Mouse (Mus musculus) neural tube, embryonic 10.5 days (tissue): ENCODE data around the gene Ooep.

Experiments
- DNase-seq: peaks from one replicate; pipeline ENCODE4 v3.0.0-alpha.2; 2017; ENCODE audit warnings: low spot score; ENCODE audit errors: extremely low spot score

The Ooep gene

DNA sequence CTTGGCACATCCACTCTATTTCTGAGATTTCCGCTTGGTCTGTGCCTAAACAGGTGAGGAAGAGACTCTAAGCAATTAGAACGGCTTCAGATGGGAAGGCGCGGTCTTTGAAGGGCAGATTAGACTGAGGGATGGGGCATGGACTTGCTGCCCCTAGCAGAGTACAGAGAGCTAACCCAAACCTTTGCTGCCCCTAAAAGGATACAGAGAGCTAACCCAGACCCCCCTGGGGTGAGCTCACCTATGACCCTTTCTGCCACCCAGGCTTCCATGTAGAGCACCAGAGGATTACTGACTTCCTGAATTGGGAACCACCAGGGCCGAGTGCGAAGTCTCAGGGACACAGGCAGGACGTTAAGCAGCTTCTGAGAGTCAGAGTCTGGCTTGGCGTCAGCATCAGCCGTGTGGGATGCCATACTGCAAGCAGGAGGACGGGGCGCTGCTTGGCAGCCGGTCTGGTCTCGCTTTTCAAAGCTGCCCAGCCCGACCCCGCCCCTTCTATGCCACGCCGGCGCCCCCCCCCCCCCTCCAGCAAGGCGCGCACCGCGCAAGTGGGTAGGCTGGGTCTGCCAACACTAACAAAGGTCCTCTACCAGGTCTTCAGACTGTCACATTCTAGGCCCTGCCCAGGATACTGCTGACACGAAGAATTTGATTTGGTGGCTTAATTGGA, at the start of gene Ooep:
TSS of gene Ooep (minus strand) at position 613 of the 673 bp plus-strand sequence.
- DNase-seq, result peak; percentile 49

DNA sequence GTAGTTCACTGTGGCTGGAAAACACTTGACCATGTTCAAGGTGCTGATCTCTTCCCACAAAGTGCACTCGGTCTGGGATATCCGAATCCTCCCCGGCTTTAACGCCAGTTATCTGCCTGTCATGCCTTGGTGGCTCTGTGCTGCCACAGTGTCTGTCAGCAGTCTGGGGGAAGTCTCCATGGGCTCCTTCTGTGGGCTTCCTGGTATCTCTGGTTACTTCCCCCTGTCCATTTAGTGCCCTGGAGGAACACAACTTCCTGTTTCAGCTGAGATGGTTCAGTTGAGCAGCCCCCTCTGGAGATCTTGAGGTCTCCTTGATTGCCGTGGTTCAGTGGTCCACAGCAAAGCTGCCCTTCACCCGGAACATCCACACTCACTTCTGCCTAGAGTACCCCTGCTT, 49.7 kb upstream of the Ooep start:
- no peak for DNase-seq

DNA sequence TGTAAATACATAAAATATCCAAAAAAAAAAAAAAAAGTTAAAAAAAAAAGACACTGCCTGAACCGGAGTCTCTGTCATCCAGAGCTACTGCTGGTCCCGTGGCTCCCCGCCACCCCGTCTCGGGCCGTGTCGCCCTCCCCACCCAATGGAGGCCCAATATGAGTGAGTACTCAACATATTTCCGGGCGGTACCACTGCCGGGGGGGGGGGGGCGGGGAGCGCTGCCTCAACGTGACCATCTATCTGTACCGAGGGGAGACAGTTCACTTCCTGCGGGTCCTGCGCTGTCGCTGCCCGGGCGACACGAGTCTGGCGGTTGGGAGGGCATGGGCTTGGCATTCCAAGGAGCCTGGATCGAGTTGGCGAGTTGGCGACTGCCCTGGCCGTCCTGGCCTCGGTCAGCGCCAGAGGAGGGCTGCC, 48.8 kb upstream of the Ooep start:
- DNase-seq, result peak; percentile 21

DNA sequence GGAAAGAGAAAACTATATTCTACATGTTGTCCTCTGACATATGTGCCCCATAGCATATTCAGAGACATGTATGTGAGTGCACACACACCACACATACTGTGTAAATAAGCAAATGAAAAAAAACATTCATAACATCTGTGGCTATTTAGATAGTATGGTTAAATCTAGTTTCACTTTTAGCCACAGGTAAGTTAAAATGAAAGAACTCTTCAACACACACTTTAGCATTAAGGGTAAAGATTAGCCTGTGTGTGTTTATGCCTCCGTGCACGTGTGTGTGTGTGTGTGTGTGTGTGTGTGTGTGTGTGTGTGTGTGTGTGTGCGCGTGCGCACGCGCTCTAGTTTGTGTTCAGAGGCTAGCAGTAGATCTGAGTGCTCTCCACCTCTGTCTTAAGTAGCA, 23.1 kb upstream of the Ooep start:
- no peak for DNase-seq

DNA sequence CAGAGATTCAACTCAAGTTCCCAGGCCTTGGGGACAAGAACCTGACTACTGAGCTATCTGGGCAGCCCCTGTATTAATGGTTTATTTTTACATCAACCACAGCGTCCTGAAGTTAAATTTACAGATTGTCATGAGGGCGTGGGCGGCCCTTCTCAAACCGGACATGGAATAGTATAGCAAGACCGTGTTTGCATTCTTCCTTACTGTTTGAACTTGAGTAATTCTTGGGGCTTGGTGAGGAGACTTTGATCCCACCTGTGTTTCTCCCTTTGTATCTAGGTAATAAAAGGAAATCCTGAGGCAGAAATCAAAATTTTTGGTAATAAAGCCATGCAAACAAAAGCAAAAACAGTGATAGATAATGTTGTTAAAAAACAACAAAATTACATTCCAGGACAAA, 22.0 kb upstream of the Ooep start:
- DNase-seq, result no peak

DNA sequence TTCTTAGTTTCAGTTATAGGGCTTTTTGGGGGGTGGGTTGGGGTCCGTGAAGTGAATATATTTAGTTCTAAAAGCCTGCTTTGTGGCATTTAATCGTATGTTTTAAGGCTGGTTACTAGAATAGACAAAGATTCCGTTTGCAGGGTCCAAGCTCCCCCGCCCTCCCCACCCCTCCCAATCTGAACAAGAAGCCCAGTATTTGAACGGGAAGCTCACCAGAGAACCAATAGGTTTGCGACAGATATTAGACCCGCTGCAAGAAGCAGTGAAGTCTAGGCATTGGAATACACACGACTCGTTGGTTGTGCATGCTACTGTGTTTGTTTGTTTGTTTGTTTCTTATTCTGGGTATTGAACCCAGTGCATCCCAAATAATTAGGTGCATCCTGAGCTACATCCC, 18.0 kb upstream of the Ooep start:
- DNase-seq, result no peak

DNA sequence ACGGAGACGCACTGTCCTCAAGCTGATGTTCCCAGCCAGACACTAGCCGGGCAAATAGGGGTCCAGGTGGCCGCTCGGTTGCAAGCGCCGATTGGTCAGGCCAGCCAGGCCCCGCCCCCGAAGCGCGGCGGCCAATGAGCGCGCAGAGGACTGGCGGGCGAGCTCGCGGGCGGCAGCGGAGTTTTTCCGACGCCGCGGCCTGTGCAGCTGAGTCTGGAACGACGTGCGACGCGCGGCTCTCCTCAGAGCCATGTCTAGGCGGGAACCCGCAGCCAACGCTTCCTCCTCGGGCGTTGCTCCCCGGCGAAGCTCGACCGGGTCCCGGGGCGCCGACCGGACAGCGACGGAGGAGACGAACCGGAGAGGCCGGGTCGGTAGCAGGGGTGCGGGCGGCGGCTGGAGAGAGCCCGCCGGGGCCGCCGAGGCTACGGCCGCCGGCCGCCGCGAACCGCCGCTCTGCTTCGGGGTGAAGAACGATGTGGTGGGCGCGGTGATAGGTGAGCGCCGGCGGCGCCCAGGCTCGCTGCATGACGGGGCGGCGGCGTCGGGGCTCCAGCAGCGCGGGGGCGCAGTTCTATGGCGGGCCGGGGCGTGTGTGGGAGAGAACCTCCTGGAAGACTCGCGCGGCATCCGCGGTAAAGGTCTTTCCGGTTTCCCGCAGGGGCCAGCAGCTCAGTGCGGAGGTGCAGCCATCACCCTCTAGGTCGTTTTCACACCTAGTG, 17.3 kb upstream of the Ooep start, which contains the start of gene Ddx43:
TSS of gene Ddx43 (plus strand) at position 148 of the 722 bp plus-strand sequence.
- DNase-seq, result peak; percentile 77

DNA sequence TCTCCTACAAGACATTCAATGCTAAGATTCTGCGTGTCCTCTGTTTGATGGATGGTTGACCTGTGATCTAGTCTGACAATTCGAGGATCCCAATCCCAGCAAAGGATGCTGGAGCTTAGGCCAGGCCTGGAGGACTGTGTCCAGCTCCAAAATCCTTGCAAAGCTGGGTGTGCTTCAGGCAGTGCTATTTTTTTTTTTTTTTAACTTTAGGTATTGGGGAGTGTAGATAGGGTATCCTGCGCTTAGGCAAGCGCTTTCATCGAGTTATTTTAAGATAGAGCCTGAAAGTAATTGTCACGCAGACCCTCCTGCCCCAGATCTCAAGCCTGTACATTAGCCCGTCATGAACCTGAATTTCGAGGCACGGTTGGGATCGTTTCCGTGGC, 16.7 kb upstream of the Ooep start:
- no peak for DNase-seq

DNA sequence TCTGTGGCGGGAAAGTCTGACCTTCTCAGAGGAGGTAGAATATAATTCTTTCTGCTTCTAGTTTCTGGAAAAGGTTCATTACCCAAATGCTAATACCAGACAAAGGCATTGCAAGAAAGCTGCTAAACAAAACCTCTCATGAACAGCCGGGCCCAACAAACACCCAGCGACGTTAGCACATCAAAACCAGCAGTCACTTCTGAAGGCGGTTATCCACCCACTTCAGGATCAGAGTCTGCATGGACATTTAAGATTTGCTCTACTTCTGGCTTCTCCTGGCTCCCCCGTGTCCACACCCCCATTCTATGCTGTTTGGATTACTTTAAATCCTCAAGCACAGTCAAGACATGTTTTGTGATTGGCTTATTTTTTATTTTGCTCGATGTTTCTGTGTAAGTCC, 16.1 kb upstream of the Ooep start:
- no peak for DNase-seq

DNA sequence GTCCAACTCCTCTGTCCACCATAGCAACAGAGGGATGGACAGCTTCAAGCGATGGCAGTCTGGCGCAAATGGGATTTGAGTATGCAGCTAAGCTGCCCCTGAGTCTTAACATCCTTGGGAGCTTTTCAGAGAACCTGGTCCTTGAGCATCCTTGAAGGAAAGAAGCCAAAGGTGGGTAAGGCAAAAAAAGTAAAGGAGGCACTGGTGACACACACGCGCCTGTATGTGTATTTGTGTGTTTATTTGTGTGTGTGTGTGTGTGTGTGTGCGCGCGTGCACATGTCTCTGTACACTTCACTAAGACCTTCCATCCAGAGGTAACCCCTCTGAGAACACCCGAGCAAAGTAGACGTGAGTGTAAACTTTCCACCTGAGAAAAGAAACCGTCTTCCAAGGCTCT, 15.2 kb upstream of the Ooep start:
- no peak for DNase-seq

DNA sequence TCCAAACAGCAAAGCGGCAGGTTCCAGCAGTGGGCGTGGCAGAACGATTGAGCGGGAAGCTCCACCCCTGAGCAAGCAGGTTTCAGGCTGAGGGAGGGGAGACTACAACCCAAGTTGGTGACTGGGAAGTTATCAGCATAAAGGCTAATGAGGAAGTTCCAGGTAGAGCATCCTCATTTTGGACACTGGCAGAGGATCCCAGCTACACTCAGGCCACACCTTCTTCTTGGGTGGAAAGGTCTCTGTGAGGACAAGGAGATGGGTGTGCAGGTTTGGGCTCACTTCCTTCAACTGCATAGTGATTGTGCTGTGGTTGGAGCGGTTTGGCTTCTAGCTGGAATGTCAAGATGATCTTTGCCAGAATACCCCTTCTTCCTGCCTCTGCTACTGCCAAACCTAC, 11.5 kb upstream of the Ooep start:
- no peak for DNase-seq

DNA sequence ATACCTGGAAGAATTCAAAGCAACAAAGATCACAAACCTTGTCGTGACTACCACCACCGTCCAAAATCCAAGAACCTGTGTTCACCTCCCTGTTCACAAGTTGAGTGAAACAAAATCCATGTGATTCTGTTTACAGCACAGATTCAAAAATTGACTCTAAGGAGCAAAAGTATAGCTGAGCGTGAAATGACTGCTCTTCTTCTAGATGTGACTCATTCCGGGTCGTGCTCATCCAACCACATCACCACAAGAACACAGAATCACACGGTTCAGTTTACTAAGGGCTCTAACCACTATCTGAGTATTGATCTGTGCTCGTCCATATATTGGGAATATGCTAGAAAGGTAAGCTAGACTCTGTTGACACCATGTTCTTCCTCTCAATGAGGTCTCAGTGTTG, 8.4 kb upstream of the Ooep start:
- DNase-seq, result no peak

DNA sequence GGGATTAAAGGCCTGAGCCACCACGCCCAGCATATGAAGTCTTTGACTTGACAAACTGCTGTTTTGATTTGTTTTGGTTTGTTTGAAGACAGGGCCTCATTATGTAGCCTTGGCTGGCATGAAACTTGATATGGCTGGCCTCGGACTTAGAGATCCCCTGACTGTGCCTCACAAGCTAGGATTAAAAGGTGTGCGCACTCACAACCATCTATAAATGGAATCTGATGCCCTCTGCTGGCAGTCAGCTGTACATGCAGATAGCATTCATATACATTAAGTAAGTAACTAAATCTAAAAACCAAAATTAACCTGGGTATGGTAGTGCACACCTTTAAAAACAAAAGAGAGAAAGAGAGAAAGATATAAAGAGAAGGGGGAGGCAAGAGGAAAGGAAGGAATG, 7.4 kb upstream of the Ooep start:
- no peak for DNase-seq

DNA sequence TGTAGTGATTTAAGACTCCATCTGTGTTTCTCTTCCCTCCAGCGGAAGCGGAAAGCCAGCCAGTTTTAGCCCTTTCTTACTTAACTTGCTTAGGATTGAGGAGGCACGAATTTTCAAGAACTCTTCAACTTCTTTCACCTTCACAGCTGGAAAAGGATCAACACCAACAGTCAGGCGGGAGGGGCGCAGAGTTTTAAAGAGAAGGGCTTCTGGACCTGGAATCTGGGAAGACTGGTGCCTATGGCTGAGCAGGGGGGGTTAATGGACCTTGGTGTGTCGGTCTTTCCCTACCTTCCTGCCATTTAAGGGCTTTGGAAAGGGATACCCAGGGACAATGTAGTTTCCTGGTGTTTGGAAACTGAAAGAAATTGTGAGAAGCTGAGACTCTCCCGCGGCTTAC, 979 bp downstream of the Ooep start:
- peak; percentile 15 for DNase-seq

DNA sequence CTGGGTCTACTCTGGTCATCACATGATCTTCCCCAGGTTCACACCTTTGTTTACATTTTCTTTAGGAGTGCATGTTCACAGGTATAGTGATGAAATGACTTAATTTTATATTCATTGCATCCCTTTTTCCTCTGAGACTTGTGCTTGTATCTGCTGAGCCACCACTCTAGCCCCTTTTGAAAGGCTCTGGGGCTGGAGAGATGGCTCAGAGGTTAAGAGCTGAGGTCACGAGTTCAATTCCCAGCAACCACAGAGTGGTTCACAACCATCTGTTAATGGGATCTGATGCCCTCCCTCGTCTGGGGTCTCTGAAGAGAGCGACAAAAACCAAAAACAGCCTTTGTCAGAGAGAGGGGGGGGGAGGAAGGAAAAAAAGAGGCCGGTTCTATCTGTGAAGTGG, 3.0 kb downstream of the Ooep start:
- DNase-seq, result no peak

DNA sequence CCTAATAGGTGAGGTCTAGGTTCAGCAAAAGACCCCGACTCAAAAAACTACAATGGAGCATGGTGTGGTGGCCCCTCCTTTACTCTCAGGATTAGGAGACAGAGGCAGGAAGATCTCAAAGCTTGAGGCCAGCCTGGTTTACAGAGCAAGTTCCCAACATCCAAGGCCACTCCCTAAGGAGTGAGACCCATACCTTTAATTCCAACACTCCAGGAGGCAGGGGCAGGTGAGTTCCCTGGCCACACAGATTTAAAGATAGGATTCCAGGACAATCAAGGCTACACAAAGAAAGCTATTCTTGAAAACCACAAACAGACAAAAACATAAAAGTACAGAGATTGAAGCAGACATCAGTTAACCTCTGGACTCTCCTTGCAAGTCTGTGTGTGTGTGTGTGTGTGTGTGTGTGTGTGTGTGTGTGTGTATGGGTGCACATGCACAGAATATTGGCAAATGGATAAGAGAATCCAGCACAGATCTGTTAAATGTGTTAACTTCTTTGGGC, 3.6 kb downstream of the Ooep start:
- no peak for DNase-seq

DNA sequence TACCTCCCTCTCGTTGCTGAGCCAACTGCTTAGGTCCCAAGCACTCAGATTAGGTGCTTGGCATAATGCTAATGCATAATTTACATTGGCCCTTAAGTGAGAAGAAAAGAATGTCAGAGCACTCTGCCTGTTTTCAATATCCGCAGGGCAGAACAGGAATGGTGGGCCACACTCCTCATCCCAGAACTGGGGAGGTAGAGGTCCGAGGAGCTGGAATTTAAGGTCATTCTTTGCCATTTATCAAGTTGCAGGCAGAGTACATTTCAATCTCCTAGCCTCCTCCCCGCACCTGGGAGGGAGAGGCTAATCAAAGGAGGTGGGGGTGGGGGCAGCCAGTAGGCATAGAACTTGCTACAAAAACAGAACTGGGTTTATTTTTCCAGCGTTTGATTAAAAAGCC, 4.1 kb downstream of the Ooep start:
- no peak for DNase-seq

DNA sequence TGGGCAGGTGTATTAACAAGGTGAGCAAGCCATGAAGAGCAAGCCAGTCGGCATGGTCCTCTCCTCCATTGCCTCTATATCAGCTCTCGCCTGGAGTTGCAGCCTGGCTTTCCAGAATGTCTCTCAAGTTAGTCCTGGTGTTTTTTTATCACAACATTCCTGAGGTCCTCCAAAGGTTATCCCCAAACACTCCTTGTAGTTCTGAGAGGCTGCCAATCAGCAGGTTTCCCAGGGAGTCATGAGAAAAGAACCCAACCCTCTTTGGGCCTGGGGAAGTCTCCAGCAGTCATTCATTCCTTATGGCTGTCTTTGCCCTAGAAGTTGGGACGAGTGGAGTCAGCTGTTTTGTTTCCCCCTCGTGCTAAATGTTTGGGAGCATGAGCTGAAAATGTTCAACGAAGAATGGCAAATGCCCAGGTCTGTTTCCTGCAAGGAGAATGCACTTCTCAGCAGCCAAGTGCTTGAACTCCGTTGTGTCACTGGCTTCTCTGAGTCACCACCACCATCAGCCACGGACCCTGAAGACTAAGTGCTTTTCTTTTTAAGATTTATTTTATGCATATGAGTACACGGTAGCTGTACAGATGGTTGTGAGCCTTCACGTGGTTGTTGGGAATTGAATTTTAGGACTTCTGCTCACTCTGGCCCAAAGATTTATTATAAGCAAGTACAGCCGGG, 5.6 kb downstream of the Ooep start:
- DNase-seq, result no peak

DNA sequence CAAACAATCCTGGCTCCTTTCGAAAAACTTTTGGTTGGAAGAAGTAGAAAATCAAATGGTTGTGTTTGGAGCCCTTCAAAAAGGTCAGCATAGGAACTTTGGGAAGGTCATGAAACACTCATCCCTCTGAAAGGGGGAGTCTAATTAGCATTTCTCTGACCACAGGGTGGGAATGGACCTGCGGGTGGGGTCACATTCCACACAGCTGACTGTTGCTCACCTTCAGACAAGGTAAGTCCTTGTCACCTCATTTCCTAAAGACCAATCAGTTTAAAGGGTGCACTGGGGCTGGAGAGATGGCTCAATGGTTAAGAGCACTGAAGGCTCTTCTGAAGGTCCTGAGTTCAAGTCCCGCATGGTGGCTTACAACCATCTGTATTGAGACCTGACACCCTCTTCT, 7.1 kb downstream of the Ooep start:
- DNase-seq, result no peak

DNA sequence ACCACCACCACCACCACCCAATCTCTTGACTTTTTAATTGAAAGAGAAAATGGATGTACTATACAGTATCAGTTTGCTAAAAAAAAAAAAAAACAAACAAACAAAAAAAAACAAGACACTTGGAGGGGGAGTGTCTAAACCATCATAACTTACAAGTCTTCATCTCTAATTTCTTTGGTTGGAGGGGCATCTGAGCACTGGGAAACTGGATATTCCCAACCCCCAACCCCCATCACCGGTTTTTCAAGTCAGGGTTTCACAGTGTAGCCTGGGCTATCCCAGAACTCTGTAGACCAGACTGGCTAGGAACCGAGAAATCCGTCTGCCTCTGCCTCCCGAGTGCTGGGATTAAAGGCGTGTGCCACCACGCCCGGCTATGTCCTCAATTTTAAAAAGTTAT, 8.7 kb downstream of the Ooep start:
- DNase-seq, result no peak

DNA sequence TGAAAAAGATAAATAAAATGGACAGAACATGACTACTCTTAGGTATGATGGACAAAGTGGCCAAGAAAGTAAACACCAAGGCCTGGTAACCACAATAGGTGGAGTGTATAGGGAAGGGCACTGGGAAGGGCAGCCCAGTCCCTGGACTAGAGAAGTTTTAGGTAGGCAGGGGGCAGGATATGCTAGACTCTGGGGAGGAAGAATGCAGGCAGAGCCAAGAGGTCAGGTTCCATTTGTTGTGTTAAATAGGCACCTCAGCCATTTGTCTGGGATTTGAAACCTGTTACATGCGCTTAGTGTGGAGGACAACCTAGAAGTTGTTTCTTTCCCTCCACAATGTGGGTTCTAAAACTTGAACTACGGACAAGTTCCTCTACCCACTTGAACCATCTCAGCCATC, 9.2 kb downstream of the Ooep start:
- DNase-seq, result no peak

DNA sequence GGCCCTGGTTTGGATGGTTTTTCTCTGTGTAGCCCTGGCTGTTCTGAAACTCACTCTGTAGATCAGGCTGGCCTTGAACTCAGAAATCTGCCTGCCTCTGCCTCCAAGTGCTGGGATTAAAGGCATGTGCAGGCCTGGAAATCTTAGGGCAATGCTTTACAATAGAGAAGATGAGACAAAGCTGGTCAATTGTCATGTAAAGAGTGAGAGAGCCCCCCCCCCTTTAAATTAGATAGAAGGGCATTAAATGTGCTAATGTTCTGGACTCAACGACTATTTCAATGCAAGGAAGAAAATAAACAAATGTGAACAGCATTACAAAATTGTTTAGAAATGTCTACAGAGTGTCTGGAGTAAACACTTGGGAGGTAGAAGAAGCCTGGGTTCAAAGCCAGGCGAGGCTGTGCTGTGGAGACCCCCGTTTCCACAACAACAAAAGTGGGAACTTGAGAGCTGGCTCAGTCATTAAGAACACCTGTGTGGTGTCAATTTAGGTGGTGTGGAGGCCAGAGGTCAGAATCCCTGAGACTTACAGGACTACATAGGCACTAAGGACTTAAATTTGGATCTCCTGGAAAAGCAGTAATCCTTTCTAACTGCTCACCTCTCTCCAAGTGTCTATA, 9.7 kb downstream of the Ooep start:
- no peak for DNase-seq
